Mouse (Mus musculus) midbrain, embryonic 14.5 days (tissue): ENCODE measurements around the gene Gstp1. TPM values are rescaled to one million over a fixed set of nuclear protein-coding genes. Genes with fewer than 3 reads are reported as not detected.
A peak's percentile ranks its signal among the peaks of the same experiment; 100 is the strongest.

Experiments
- ATAC-seq: fragments of 200-750 bp; cut with Nextera tagmentation; 2 replicates; pipeline ENCODE4 v1.8.0; 2017; ENCODE audit warnings: moderate number of reproducible peaks, moderate library complexity; ENCODE audit not compliant: low FRiP score, low TSS enrichment
- DNase-seq: peaks from one replicate; pipeline ENCODE4 v3.0.0-alpha.2; 2015
- H3K27ac ChIP-seq: fragments of 300-500 bp; sonication (generic); replicated peaks from 2 replicates; pipeline ENCODE4 v1.5.1; 2014; ENCODE audit warnings: mild to moderate bottlenecking, low read depth, low read length, moderate library complexity
- H3K27me3 ChIP-seq: fragments of 300-500 bp; sonication (generic); 2 replicates; pipeline ENCODE4 v1.6.1; 2014; ENCODE audit warnings: low read length, control low read depth, mixed read lengths; ENCODE audit not compliant: control insufficient read depth, insufficient read depth
- H3K36me3 ChIP-seq: fragments of 300-500 bp; sonication (generic); 2 replicates; pipeline ENCODE4 v1.6.1; 2014; ENCODE audit warnings: low read length, control low read depth; ENCODE audit not compliant: control insufficient read depth, insufficient read depth
- H3K4me1 ChIP-seq: fragments of 300-500 bp; sonication (generic); 2 replicates; pipeline ENCODE4 v1.6.1; 2014; ENCODE audit warnings: mild to moderate bottlenecking, antibody characterized with exemption, low read length, control low read depth; ENCODE audit not compliant: control insufficient read depth, insufficient read depth
- H3K4me2 ChIP-seq: fragments of 300-500 bp; sonication (generic); 2 replicates; pipeline ENCODE4 v1.6.1; 2014; ENCODE audit warnings: mild to moderate bottlenecking, low read length, moderate library complexity
- H3K4me3 ChIP-seq: fragments of 300-500 bp; sonication (generic); replicated peaks from 2 replicates; pipeline ENCODE4 v1.5.1; 2014; ENCODE audit warnings: low read depth, low read length
- H3K9ac ChIP-seq: fragments of 300-500 bp; sonication (generic); replicated peaks from 2 replicates; pipeline ENCODE4 v1.6.1; 2014; ENCODE audit warnings: mild to moderate bottlenecking, low read length, moderate library complexity
- H3K9me3 ChIP-seq: fragments of 300-500 bp; sonication (generic); 2 replicates; pipeline ENCODE4 v1.6.1; 2016; ENCODE audit warnings: low read length, control low read depth, mixed read lengths; ENCODE audit not compliant: control insufficient read depth
- WGBS: fragments of 180-500 bp; shearing (Covaris S2); extraction: QIAGEN DNeasy Blood & Tissue Kit; methylation state at CpG from one replicate; pipeline ENCODE4 v1.1.7; 2014; 5-methylcytosine and 5-hydroxymethylcytosine counted together
- polyA plus RNA-seq: library from polyadenylated mRNA; unstranded; fragments of >200 nt; fragmentation: Nextera tagmentation; extraction: Ambion mirVana; gene quantifications from 2 replicates; pipeline ENCODE4 v1.2.1, GENCODE M21; 2014

Gstp1 gene
- polyA plus RNA-seq, 1 experiment from 2014 or later: 397 TPM

DNA sequence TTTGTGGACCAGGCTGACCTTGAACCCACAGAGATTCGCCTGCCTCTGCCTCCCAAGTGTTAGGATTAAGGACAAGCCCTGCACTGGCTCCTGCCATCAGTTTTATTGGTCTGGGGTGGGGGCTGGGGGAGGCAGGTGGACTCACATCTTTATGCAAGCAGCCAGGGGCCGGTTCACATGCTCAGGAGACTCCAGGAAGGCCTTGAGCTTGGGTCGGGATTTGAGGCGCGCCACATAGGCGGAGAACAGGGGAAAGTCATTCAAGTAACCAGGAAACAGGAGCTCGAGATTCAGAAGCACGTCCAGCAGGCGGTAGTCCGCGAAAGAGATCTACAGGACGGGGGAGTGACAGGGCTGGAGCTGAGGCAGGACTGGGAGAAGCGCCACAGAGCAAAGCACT lies 19.6 kb upstream of the Gstp1 start:
- Histone ChIP-seq H3K36me3 (no peaks in the 10 kb centered on the region), H3K4me3 (no peak overlapping the region), H3K9me3 (no peaks in the 10 kb centered on the region), H3K4me2 (no peak overlapping the region), H3K27ac (no peak overlapping the region), H3K4me1 (no peaks in the 10 kb centered on the region), H3K27me3 (no peaks in the 10 kb centered on the region), H3K9ac (no peak overlapping the region)
- ATAC-seq: no peak
- no peak for DNase-seq
- 84% methylated on average over 13 of the region's 13 CpGs for WGBS

GRCm38 (mm10) chr19:4056727-4057126 lies 18.9 kb upstream of the Gstp1 start:
- Histone ChIP-seq H3K9me3 (no peaks in the 10 kb centered on the region), H3K4me1 (no peaks in the 10 kb centered on the region), H3K9ac (no peak overlapping the region), H3K36me3 (no peaks in the 10 kb centered on the region), H3K4me3 (no peak overlapping the region), H3K27ac (no peak overlapping the region), H3K27me3 (no peaks in the 10 kb centered on the region), H3K4me2 (no peak overlapping the region)
- ATAC-seq: no peak
- 34% methylated on average over 4 of the region's 4 CpGs for WGBS
- DNase-seq: no peak

DNA sequence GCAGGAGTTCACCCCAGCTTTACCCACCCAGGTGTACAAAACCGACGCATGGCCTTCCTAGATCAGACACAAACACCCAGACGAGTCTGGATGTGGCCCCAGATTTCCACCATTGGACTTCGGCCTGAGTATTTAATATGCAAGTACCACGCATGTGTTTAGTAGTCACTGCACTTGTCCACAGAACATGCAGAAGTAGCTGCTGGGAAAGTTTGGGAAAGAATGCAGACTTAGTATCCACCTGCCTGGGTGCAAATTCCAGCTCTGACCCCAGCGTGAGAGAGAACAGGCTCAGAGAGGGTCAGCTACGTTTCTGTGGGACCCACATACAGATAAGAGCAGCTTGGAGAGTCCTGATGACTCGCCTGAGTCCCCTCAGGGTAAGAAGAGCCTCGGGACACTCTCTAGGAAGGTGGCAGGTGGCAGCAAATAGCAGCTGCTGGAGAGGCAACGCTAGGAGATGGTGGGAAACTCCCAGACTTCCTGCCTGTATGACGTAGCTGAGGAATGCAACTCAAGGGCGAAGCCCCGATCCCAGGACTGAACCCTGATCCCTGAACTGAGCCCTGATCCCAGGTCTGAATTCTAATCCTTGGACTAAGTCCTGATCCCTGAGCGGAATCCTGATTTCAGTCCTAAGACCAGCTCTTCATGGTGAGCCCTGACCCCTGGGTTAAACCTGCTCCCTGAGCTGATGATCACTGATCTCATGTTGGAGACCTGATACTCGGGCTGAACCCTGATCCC lies 18.3 kb upstream of the Gstp1 start:
- ATAC-seq (no peak), DNase-seq (no peak)
- no peak overlapping the region for H3K9ac ChIP-seq
- H3K27ac ChIP-seq: no peak overlapping the region
- no peak overlapping the region for H3K4me2 ChIP-seq
- no peaks in the 10 kb centered on the region for H3K36me3 ChIP-seq
- H3K4me1 ChIP-seq: no peaks in the 10 kb centered on the region
- H3K27me3 ChIP-seq: no peaks in the 10 kb centered on the region
- WGBS: 64% methylated on average over 15 of the region's 15 CpGs
- no peak overlapping the region for H3K4me3 ChIP-seq
- no peaks in the 10 kb centered on the region for H3K9me3 ChIP-seq

GRCm38 (mm10) chr19:4055216-4055946 lies 17.6 kb upstream of the Gstp1 start:
- no peaks in the 10 kb centered on the region for H3K36me3 ChIP-seq
- 73% methylated on average over 8 of the region's 8 CpGs for WGBS
- H3K27me3 ChIP-seq: no peaks in the 10 kb centered on the region

GRCm38 (mm10) chr19:4054613-4055012 lies 16.8 kb upstream of the Gstp1 start:
- Histone ChIP-seq H3K9ac (no peak overlapping the region), H3K9me3 (no peaks in the 10 kb centered on the region), H3K36me3 (no peaks in the 10 kb centered on the region), H3K4me1 (no peaks in the 10 kb centered on the region), H3K4me2 (no peak overlapping the region), H3K4me3 (no peak overlapping the region), H3K27ac (no peak overlapping the region), H3K27me3 (no peaks in the 10 kb centered on the region)
- no peak for DNase-seq
- ATAC-seq: no peak
- 83% methylated on average over 5 of the region's 5 CpGs for WGBS

More at GRCm38 (mm10) chr19:4055216-4055946, 17.6 kb upstream of the Gstp1 start:
- H3K4me3 ChIP-seq: no peak overlapping the region
- no peak overlapping the region for H3K27ac ChIP-seq
- no peak for DNase-seq
- no peaks in the 10 kb centered on the region for H3K9me3 ChIP-seq
- no peak overlapping the region for H3K9ac ChIP-seq
- H3K4me1 ChIP-seq: no peaks in the 10 kb centered on the region
- no peak overlapping the region for H3K4me2 ChIP-seq
- ATAC-seq: no peak

DNA sequence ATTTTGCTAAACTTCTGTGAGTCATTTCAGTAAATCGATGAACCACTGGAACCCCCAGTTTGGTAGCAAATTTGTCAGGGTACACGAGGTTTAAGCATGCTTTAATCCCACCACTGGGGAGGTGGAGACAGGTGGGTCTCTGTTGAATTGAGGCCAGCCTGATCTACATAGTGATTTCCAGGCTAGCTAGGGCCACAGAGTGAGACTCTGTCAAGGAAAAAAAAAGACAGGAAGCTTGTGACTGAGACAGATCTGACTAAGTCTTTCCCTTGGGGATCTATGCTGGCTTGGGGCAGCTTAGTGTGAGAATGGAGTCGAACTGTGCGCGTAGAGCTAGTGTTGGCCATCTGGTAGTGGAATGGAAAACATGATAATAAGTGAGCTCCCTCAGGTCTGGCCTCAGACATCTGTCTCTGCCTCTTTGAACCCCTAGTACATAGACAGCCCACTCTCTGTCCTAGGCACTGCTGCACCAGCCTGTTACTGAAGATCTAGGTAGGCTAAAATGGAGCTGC lies 14.8 kb upstream of the Gstp1 start:
- WGBS: 62% methylated on average over 5 of the region's 5 CpGs
- H3K36me3 ChIP-seq: no peaks in the 10 kb centered on the region
- H3K27me3 ChIP-seq: no peaks in the 10 kb centered on the region
- no peaks in the 10 kb centered on the region for H3K9me3 ChIP-seq
- no peaks in the 10 kb centered on the region for H3K4me1 ChIP-seq
- DNase-seq: no peak
- no peak overlapping the region for H3K4me2 ChIP-seq
- no peak overlapping the region for H3K27ac ChIP-seq
- no peak overlapping the region for H3K4me3 ChIP-seq
- H3K9ac ChIP-seq: no peak overlapping the region
- no peak for ATAC-seq

DNA sequence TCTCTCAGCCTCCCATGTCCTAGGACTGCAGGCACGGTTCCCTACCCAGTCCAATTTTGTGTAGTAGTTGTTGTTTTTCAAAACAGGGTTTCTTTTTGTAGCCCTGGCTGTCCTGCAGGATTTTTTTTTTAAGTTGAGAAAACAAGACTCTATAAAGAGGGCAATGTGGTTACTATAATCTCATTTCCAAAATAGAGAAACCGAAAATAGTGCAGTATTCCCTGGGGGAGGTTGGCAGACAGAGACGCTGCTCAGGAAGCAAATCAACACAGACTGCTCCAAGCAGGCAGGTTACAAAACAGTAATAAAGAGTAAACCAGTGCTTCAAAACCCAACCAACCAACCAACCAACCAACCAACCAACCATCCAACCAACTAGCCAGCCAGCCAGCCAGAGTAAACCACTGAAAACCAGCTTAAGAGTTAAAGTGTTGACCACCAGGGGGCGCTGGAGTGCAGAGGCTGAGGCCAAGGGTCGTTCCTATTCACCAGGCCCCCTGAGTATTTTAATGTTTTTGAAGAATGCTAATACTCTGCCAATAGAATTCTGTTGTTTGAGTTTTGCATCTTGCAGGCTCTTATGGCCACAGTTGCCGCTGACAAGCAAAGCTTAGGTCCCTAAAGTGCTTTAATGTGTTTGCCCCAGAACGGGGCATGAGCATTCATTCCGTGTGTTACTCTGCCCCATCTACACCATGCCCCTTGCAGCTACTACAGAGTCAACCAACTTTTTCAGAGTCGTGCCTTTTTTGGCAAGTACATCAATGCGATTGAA lies 14.1 kb upstream of the Gstp1 start:
- Histone ChIP-seq H3K4me3 (no peak overlapping the region), H3K27ac (no peak overlapping the region), H3K27me3 (no peaks in the 10 kb centered on the region), H3K9ac (no peak overlapping the region), H3K4me1 (no peaks in the 10 kb centered on the region), H3K36me3 (no peaks in the 10 kb centered on the region), H3K9me3 (no peaks in the 10 kb centered on the region), H3K4me2 (no peak overlapping the region)
- DNase-seq (peak; percentile 77), ATAC-seq (no peak)
- 54% methylated on average over 10 of the region's 10 CpGs for WGBS

GRCm38 (mm10) chr19:4051016-4051415 lies 13.2 kb upstream of the Gstp1 start:
- no peak overlapping the region for H3K9ac ChIP-seq
- DNase-seq (no peak), ATAC-seq (no peak)
- H3K27me3 ChIP-seq: no peaks in the 10 kb centered on the region
- H3K9me3 ChIP-seq: no peaks in the 10 kb centered on the region
- no peaks in the 10 kb centered on the region for H3K4me1 ChIP-seq
- no peak overlapping the region for H3K4me2 ChIP-seq
- 94% methylated on average over 5 of the region's 5 CpGs for WGBS
- H3K4me3 ChIP-seq: no peak overlapping the region
- H3K27ac ChIP-seq: no peak overlapping the region
- H3K36me3 ChIP-seq: no peaks in the 10 kb centered on the region
